Mouse (Mus musculus): ENCODE results near the gene Orm3.

Orm3 gene

GRCm38 (mm10) chr4:63355877-63356665, at the start of gene Orm3:
Orm3 (plus strand) TSS chr4:63356162.
- no peak for DNase-seq

GRCm38 (mm10) chr4:63307175-63308062, 48.5 kb upstream of the Orm3 start:
- peak; percentile 88 to 95 for DNase-seq

- peak; percentile 69 to 72 for DNase-seq
Measured at GRCm38 (mm10) chr4:63308316-63308715, 47.6 kb upstream of the Orm3 start.

GRCm38 (mm10) chr4:63310247-63310855, 45.6 kb upstream of the Orm3 start:
- DNase-seq = no peak

GRCm38 (mm10) chr4:63311426-63311825, 44.5 kb upstream of the Orm3 start:
- DNase-seq = no peak

GRCm38 (mm10) chr4:63314063-63314462, 41.9 kb upstream of the Orm3 start:
- DNase-seq = no peak

GRCm38 (mm10) chr4:63316076-63316746, 39.8 kb upstream of the Orm3 start:
- no peak for DNase-seq

- DNase-seq = peak; percentile 63 to 78
Measured at GRCm38 (mm10) chr4:63319566-63319965, 36.4 kb upstream of the Orm3 start.

GRCm38 (mm10) chr4:63323275-63323815, 32.6 kb upstream of the Orm3 start:
- no peak for DNase-seq

- DNase-seq = no peak
Measured at GRCm38 (mm10) chr4:63333403-63333802, 22.6 kb upstream of the Orm3 start.

- no peak for DNase-seq
Measured at GRCm38 (mm10) chr4:63338414-63339076, 17.4 kb upstream of the Orm3 start.

GRCm38 (mm10) chr4:63342491-63342890, 13.5 kb upstream of the Orm3 start:
- DNase-seq = no peak

- no peak for DNase-seq
Measured at GRCm38 (mm10) chr4:63343608-63344007, 12.4 kb upstream of the Orm3 start.

GRCm38 (mm10) chr4:63344295-63344694, 11.7 kb upstream of the Orm3 start, which contains the start of gene Orm1:
Orm1 (plus strand) TSS chr4:63344560.
- DNase-seq = no peak

GRCm38 (mm10) chr4:63345261-63345660, 10.7 kb upstream of the Orm3 start:
- DNase-seq = no peak

GRCm38 (mm10) chr4:63346659-63347058, 9.3 kb upstream of the Orm3 start:
- DNase-seq = no peak

- DNase-seq = no peak
Measured at GRCm38 (mm10) chr4:63348524-63348923, 7.4 kb upstream of the Orm3 start.

- no peak for DNase-seq
Measured at GRCm38 (mm10) chr4:63356981-63357570, 1.1 kb downstream of the Orm3 start.

GRCm38 (mm10) chr4:63359861-63360260, 3.9 kb downstream of the Orm3 start:
- DNase-seq = no peak

- no peak for DNase-seq
Measured at GRCm38 (mm10) chr4:63362150-63362549, 6.2 kb downstream of the Orm3 start, which contains the start of gene Orm2. Orm2 (plus strand) TSS chr4:63362449.

GRCm38 (mm10) chr4:63368577-63368976, 12.6 kb downstream of the Orm3 start:
- peak; percentile 75 to 80 for DNase-seq
